Mouse (Mus musculus) stomach, embryonic 14.5 days (tissue): Measurements from ENCODE around the gene Cpsf4l. TPM values are rescaled to one million over a fixed set of nuclear protein-coding genes. Genes with fewer than 3 reads are reported as not detected.
"Not testable (repeated sequence)": the region's sequence is repeated elsewhere in the genome, so short reads cannot be mapped to it uniquely, and the experiment has no call there.

ENCODE experiments used
- ATAC-seq: fragments of 200-750 bp; cut with Nextera tagmentation; 2 replicates; pipeline ENCODE4 v1.8.0; 2017; ENCODE audit warnings: low read depth, moderate TSS enrichment; ENCODE audit not compliant: insufficient number of reproducible peaks, insufficient read depth, low FRiP score
- H3K27ac ChIP-seq: fragments of 300-500 bp; sonication (generic); 2 replicates; pipeline ENCODE4 v1.5.1; 2014; ENCODE audit warnings: mild to moderate bottlenecking, low read length, moderate library complexity, mixed read lengths
- H3K27me3 ChIP-seq: fragments of 300-500 bp; sonication (generic); 2 replicates; pipeline ENCODE4 v1.6.1; 2014; ENCODE audit warnings: low read length, control low read depth, mixed read lengths; ENCODE audit not compliant: control insufficient read depth, insufficient read depth
- H3K36me3 ChIP-seq: fragments of 300-500 bp; sonication (generic); 2 replicates; pipeline ENCODE4 v1.6.1; 2014; ENCODE audit warnings: mild to moderate bottlenecking, control low read depth, low read length, moderate library complexity, mixed read lengths; ENCODE audit not compliant: control insufficient read depth, insufficient read depth
- H3K4me1 ChIP-seq: fragments of 300-500 bp; sonication (generic); 2 replicates; pipeline ENCODE4 v1.6.1; 2014; ENCODE audit warnings: low read length, control low read depth, mixed read lengths; ENCODE audit not compliant: control insufficient read depth, insufficient read depth
- H3K4me2 ChIP-seq: fragments of 300-500 bp; sonication (generic); replicated peaks from 2 replicates; pipeline ENCODE4 v1.6.1; 2014; ENCODE audit warnings: low read depth, low read length, control low read depth
- H3K4me3 ChIP-seq: fragments of 300-500 bp; sonication (generic); 2 replicates; pipeline ENCODE4 v1.5.1; 2014; ENCODE audit warnings: low read depth, low read length, control low read depth
- H3K9ac ChIP-seq: fragments of 300-500 bp; sonication (generic); replicated peaks from 2 replicates; pipeline ENCODE4 v1.6.1; 2014; ENCODE audit warnings: low read depth, mild to moderate bottlenecking, control low read depth, low read length, moderate library complexity, mixed read lengths
- H3K9me3 ChIP-seq: fragments of 300-500 bp; sonication (generic); 2 replicates; pipeline ENCODE4 v1.6.1; 2016; ENCODE audit warnings: low read depth, low read length, control low read depth; ENCODE audit not compliant: control insufficient read depth
- WGBS: fragments of 180-500 bp; shearing (Covaris S2); extraction: QIAGEN DNeasy Blood & Tissue Kit; methylation state at CpG from one replicate; pipeline ENCODE4 v1.1.7; 2014; 5-methylcytosine and 5-hydroxymethylcytosine counted together
- polyA plus RNA-seq: library from polyadenylated mRNA; unstranded; fragments of >200 nt; fragmentation: Nextera tagmentation; extraction: Ambion mirVana; gene quantifications from 2 replicates; pipeline ENCODE4 v1.2.1, GENCODE M21; 2014

The Cpsf4l gene
- polyA plus RNA-seq, 1 experiment from 2014 or later: 0.52 TPM

- Histone ChIP-seq H3K9me3 (no peaks in the 10 kb centered on the region), H3K4me1 (peaks cover 5% of the 10 kb centered on the region; the same call in 1 of the 2 replicates), H3K27ac (no peak overlapping the region), H3K36me3 (peaks cover 59% of the 10 kb centered on the region), H3K4me3 (no peak overlapping the region), H3K4me2 (no peak overlapping the region), H3K27me3 (no peaks in the 10 kb centered on the region), H3K9ac (no peak overlapping the region)
- ATAC-seq: no peak
- WGBS: 90% methylated on average over 18 of the region's 18 CpGs
Observed at GRCm38 (mm10) chr11:113661835-113662351, 47.9 kb downstream of the Cpsf4l start.

- Histone ChIP-seq H3K9ac (no peak overlapping the region), H3K4me3 (no peak overlapping the region), H3K27me3 (no peaks in the 10 kb centered on the region), H3K27ac (no peak overlapping the region), H3K4me1 (no peaks in the 10 kb centered on the region), H3K36me3 (peaks cover 69% of the 10 kb centered on the region), H3K4me2 (no peak overlapping the region), H3K9me3 (no peaks in the 10 kb centered on the region)
- 98% methylated on average over 11 of the region's 11 CpGs for WGBS
- no peak for ATAC-seq
Observed at GRCm38 (mm10) chr11:113660940-113661339, 48.9 kb downstream of the Cpsf4l start.

GRCm38 (mm10) chr11:113660213-113660612, 49.6 kb downstream of the Cpsf4l start:
- H3K4me1 ChIP-seq, H3K9ac ChIP-seq, H3K27ac ChIP-seq, H3K4me3 ChIP-seq, H3K9me3 ChIP-seq, H3K27me3 ChIP-seq, H3K4me2 ChIP-seq, ATAC-seq: not testable (repeated sequence)
- peaks cover 74% of the 10 kb centered on the region for H3K36me3 ChIP-seq
- 97% methylated on average over 3 of the region's 3 CpGs for WGBS

- no peak overlapping the region for H3K9ac ChIP-seq
- no peaks in the 10 kb centered on the region for H3K9me3 ChIP-seq
- H3K36me3 ChIP-seq: peaks cover 83% of the 10 kb centered on the region
- H3K4me2 ChIP-seq: no peak overlapping the region
- H3K27ac ChIP-seq: no peak overlapping the region
- H3K27me3 ChIP-seq: no peaks in the 10 kb centered on the region
- WGBS: 75% methylated on average over 4 of the region's 4 CpGs
- H3K4me1 ChIP-seq: no peaks in the 10 kb centered on the region
- no peak overlapping the region for H3K4me3 ChIP-seq
- no peak for ATAC-seq
Observed at GRCm38 (mm10) chr11:113658763-113659162, 51.1 kb downstream of the Cpsf4l start.

GRCm38 (mm10) chr11:113658319-113658718, 51.5 kb downstream of the Cpsf4l start:
- 86% methylated on average over 8 of the region's 8 CpGs for whole genome bisulfite sequencing
- Histone ChIP-seq H3K27me3 (no peaks in the 10 kb centered on the region), H3K4me1 (no peaks in the 10 kb centered on the region), H3K27ac (no peak overlapping the region), H3K4me2 (no peak overlapping the region), H3K9ac (no peak overlapping the region), H3K36me3 (peaks cover 83% of the 10 kb centered on the region), H3K9me3 (no peaks in the 10 kb centered on the region), H3K4me3 (no peak overlapping the region)
- no peak for ATAC-seq

- H3K9me3 ChIP-seq: no peaks in the 10 kb centered on the region
- no peaks in the 10 kb centered on the region for H3K4me1 ChIP-seq
- H3K9ac ChIP-seq: no peak overlapping the region
- no peak for ATAC-seq
- 43% methylated on average over 4 of the region's 4 CpGs for WGBS
- H3K4me3 ChIP-seq: no peak overlapping the region
- H3K36me3 ChIP-seq: peaks cover 90% of the 10 kb centered on the region
- H3K27ac ChIP-seq: no peak overlapping the region
- H3K27me3 ChIP-seq: no peaks in the 10 kb centered on the region
- no peak overlapping the region for H3K4me2 ChIP-seq
Observed at GRCm38 (mm10) chr11:113657221-113657620, 52.6 kb downstream of the Cpsf4l start.

GRCm38 (mm10) chr11:113656511-113656932, 53.3 kb downstream of the Cpsf4l start:
- no peaks in the 10 kb centered on the region for H3K27me3 ChIP-seq
- 90% methylated on average over 8 of the region's 8 CpGs for whole genome bisulfite sequencing
- peaks cover 93% of the 10 kb centered on the region for H3K36me3 ChIP-seq

GRCm38 (mm10) chr11:113654561-113655270, 55.1 kb downstream of the Cpsf4l start:
- ATAC-seq: no peak
- Histone ChIP-seq H3K9ac (no peak overlapping the region), H3K36me3 (peaks cover 78% of the 10 kb centered on the region), H3K9me3 (no peaks in the 10 kb centered on the region), H3K4me2 (no peak overlapping the region), H3K4me1 (peaks cover 5% of the 10 kb centered on the region; the same call in 1 of the 2 replicates), H3K27me3 (no peaks in the 10 kb centered on the region), H3K4me3 (no peak overlapping the region), H3K27ac (no peak overlapping the region)
- WGBS: 82% methylated on average over 18 of the region's 18 CpGs

More at GRCm38 (mm10) chr11:113656511-113656932, 53.3 kb downstream of the Cpsf4l start:
- Histone ChIP-seq H3K9ac (no peak overlapping the region), H3K4me1 (no peaks in the 10 kb centered on the region), H3K27ac (no peak overlapping the region), H3K9me3 (no peaks in the 10 kb centered on the region), H3K4me2 (no peak overlapping the region), H3K4me3 (no peak overlapping the region)
- ATAC-seq: no peak
